Mouse (Mus musculus): ENCODE measurements around the gene Uqcrc2. TPM values are rescaled to one million over a fixed set of nuclear protein-coding genes. Genes with fewer than 3 reads are reported as not detected.

Gene Uqcrc2
- total and polyA plus RNA-seq, 3 experiments: 155 to 318 (median 237) TPM

DNA sequence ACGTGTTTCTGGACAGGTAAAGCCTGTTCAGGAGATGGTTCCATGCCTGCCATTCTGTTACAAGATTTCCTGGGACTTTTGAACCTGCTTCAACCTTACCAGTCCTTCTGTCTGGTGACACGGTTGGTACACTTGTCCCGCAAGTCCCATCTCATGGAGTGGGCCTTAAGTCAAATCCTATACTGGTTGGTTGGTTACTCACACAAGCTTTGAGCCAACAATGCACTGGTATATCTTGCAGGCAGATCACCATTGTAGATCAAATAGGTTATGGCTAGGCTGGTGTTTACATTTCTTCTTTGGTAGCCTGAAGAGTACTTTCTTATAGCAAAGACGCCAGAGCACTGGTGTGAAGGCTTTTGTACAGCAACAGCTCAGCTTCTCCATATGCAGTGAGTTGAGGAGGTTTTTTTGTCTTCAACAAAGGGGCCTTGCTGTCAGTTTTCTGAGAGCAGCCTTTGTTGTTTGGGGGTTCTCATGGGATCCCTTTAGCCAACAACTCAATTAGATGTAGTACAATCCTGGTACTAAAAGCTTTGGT is 37.7 kb upstream of the Uqcrc2 start:
- no peak for TF ChIP-seq JUND (conservative IDR thresholded peaks at IDR 0.05; ENCODE audit: low read depth, low read length)
- no peak for TF ChIP-seq USF1 (IDR thresholded peaks at IDR 0.05; ENCODE audit: low read depth, low read length)
- no peak for TF ChIP-seq POLR2AphosphoS2 (IDR thresholded peaks at IDR 0.05; ENCODE audit: low read depth, low read length)
- TF ChIP-seq JUN (IDR thresholded peaks at IDR 0.05; ENCODE audit: insufficient read depth, low read depth, low read length): no peak
- no peak for TF ChIP-seq CTCF (conservative IDR thresholded peaks at IDR 0.05 in 1 of 2, IDR thresholded peaks at IDR 0.05 in 1 of 2; ENCODE audit: low read depth in 2 of 2, low read length in 2 of 2)
- TF ChIP-seq HCFC1 (IDR thresholded peaks at IDR 0.05; ENCODE audit: low read depth, low read length): no peak
- no peak for TF ChIP-seq KAT2A (IDR thresholded peaks at IDR 0.05; ENCODE audit: insufficient replicate concordance, low read length)
- TF ChIP-seq MAX (IDR thresholded peaks at IDR 0.05; ENCODE audit: low read length): no peak
- no peak for TF ChIP-seq EP300 (IDR thresholded peaks at IDR 0.05; ENCODE audit: low read length)
- TF ChIP-seq PAX5 (IDR thresholded peaks at IDR 0.05; ENCODE audit: low read length): no peak
- no peak for TF ChIP-seq MAZ (IDR thresholded peaks at IDR 0.05; ENCODE audit: low read depth, low read length)
- no peak for TF ChIP-seq MEF2A (IDR thresholded peaks at IDR 0.05; ENCODE audit: borderline replicate concordance, low read depth, low read length)
- TF ChIP-seq ZMIZ1 (IDR thresholded peaks at IDR 0.05; ENCODE audit: low read depth, low read length): no peak
- no peak for TF ChIP-seq MXI1 (IDR thresholded peaks at IDR 0.05; ENCODE audit: low read depth, low read length)
- TF ChIP-seq MAFK (IDR thresholded peaks at IDR 0.05; ENCODE audit: insufficient replicate concordance, low read length): no peak
- TF ChIP-seq ZKSCAN1 (IDR thresholded peaks at IDR 0.05; ENCODE audit: borderline replicate concordance, low read depth, low read length): no peak
- no peak for DNase-seq (ENCODE audit: extremely low read depth)
- no peak overlapping the region for H3K4me2 ChIP-seq (ENCODE audit: insufficient read depth, low read depth, poor library complexity, severe bottlenecking)
- dilution Hi-C loops (cut with MboI; ENCODE audit: extremely low pct_ligation_motif_present, extremely low pct_unique_long_range_greater_than_20kb, low sequenced_read_pairs): no loop called here
- H3K36me3 ChIP-seq (replicated peaks in 1 of 2; ENCODE audit: control insufficient read depth in 1 of 2, insufficient read depth in 1 of 2, low read length in 1 of 2): no peaks in the 10 kb centered on the region
- in situ Hi-C loops (cut with MboI; ENCODE audit: low pct_ligation_motif_present, low pct_unique_long_range_greater_than_20kb, low sequenced_read_pairs): no loop called here
- H3K4me3 ChIP-seq (replicated peaks in 1 of 3; ENCODE audit: low read depth in 2 of 3, low read length in 2 of 3, poor library complexity in 1 of 3): no peak overlapping the region
- H3K79me2 ChIP-seq (replicated peaks; ENCODE audit: control insufficient read depth, extremely low read depth, insufficient read depth, poor library complexity, severe bottlenecking): no peaks in the 10 kb centered on the region
- H3K9me3 ChIP-seq (replicated peaks; ENCODE audit: low read length): no peaks in the 10 kb centered on the region
- no peaks in the 10 kb centered on the region for H3K4me1 ChIP-seq (ENCODE audit: control insufficient read depth in 1 of 2, insufficient read depth in 2 of 2)
- no peak overlapping the region for H3K9ac ChIP-seq (ENCODE audit: insufficient read depth, low read depth)
- no peaks in the 10 kb centered on the region for H3K27me3 ChIP-seq (replicated peaks)
- H3K27ac ChIP-seq (ENCODE audit: insufficient read depth, low read depth): no peak overlapping the region

DNA sequence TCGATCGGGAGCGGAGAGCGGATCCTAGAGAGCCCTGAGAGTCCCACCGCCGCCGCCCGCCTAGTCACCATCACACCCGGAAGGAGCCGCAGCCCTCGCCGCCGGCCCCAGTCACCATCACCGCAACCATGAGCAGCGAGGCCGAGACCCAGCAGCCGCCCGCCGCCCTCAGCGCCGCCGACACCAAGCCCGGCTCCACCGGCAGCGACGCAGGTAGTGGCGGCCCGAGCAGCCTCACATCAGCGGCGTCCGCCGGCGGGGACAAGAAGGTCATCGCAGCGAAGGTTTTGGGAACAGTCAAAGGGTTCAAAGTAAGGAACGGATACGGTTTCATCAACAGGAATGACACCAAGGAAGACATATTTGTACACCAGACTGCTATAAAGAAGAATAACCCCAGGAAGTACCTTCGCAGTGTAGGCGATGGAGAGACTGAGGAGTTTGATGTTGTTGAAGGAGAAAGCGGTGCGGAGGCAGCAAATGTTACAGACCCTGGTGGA is 37.2 kb upstream of the Uqcrc2 start:
- DNase-seq (ENCODE audit: extremely low read depth): no peak
- Histone ChIP-seq H3K9me3 (replicated peaks; ENCODE audit: low read length) (no peaks in the 10 kb centered on the region), H3K36me3 (replicated peaks in 1 of 2; ENCODE audit: control insufficient read depth in 1 of 2, insufficient read depth in 1 of 2, low read length in 1 of 2) (no peaks in the 10 kb centered on the region), H3K4me1 (ENCODE audit: control insufficient read depth in 1 of 2, insufficient read depth in 2 of 2) (no peaks in the 10 kb centered on the region), H3K27me3 (replicated peaks) (no peaks in the 10 kb centered on the region), H3K27ac (ENCODE audit: insufficient read depth, low read depth) (no peak overlapping the region), H3K9ac (ENCODE audit: insufficient read depth, low read depth) (no peak overlapping the region), H3K4me3 (replicated peaks in 1 of 3; ENCODE audit: low read depth in 2 of 3, low read length in 2 of 3, poor library complexity in 1 of 3) (no peak overlapping the region), H3K79me2 (replicated peaks; ENCODE audit: control insufficient read depth, extremely low read depth, insufficient read depth, poor library complexity, severe bottlenecking) (no peaks in the 10 kb centered on the region), H3K4me2 (ENCODE audit: insufficient read depth, low read depth, poor library complexity, severe bottlenecking) (no peak overlapping the region)
- TF ChIP-seq TBP (conservative IDR thresholded peaks at IDR 0.05; ENCODE audit: low read depth, low read length): no peak
- no peak for TF ChIP-seq NRF1 (IDR thresholded peaks at IDR 0.05; ENCODE audit: low read depth, low read length)
- no peak for TF ChIP-seq MAFK (IDR thresholded peaks at IDR 0.05; ENCODE audit: insufficient replicate concordance, low read length)
- no peak for TF ChIP-seq CHD2 (IDR thresholded peaks at IDR 0.05; ENCODE audit: low read length)
- TF ChIP-seq CHD1 (IDR thresholded peaks at IDR 0.05; ENCODE audit: low read depth, low read length): no peak
- no peak for TF ChIP-seq IRF4 (IDR thresholded peaks at IDR 0.05; ENCODE audit: low read depth, low read length)
- TF ChIP-seq PAX5 (IDR thresholded peaks at IDR 0.05; ENCODE audit: low read length): no peak
- TF ChIP-seq HCFC1 (IDR thresholded peaks at IDR 0.05; ENCODE audit: low read depth, low read length): no peak
- TF ChIP-seq JUN (IDR thresholded peaks at IDR 0.05; ENCODE audit: insufficient read depth, low read depth, low read length): no peak
- no peak for TF ChIP-seq BHLHE40 (IDR thresholded peaks at IDR 0.05; ENCODE audit: low read depth, low read length)
- TF ChIP-seq ELF1 (IDR thresholded peaks at IDR 0.05; ENCODE audit: low read depth, low read length): no peak
- TF ChIP-seq ZMIZ1 (IDR thresholded peaks at IDR 0.05; ENCODE audit: low read depth, low read length): no peak
- in situ Hi-C loops (cut with MboI; ENCODE audit: low pct_ligation_motif_present, low pct_unique_long_range_greater_than_20kb, low sequenced_read_pairs) (no loop called here), dilution Hi-C loops (cut with MboI; ENCODE audit: extremely low pct_ligation_motif_present, extremely low pct_unique_long_range_greater_than_20kb, low sequenced_read_pairs) (no loop called here)
